Mouse (Mus musculus): ENCODE results near the gene Il18bp. TPM values are rescaled to one million over a fixed set of nuclear protein-coding genes. Genes with fewer than 3 reads are reported as not detected.
A peak's percentile ranks its signal among the peaks of the same experiment; 100 is the strongest.
"Not testable (repeated sequence)": the region's sequence is repeated elsewhere in the genome, so short reads cannot be mapped to it uniquely, and the experiment has no call there.

The Il18bp gene
- 1 to 10 TPM in 3 of 4 experiments, under 1 TPM in 1; 0.82 to 2.7 (median 1.7) TPM for total RNA-seq (2022)

- no peak for DNase-seq (ENCODE audit: low spot score in 2 of 2)
These were observed at the start of gene Il18bp for GRCm38 (mm10) chr7:102018590-102018989. Il18bp (minus strand) TSS chr7:102018690.

GRCm38 (mm10) chr7:102066363-102066762, 47.9 kb upstream of the Il18bp start:
- no peak for DNase-seq (ENCODE audit: low spot score in 2 of 2)

- DNase-seq (ENCODE audit: low spot score in 2 of 2), result peak; percentile 87
These were observed 46.8 kb upstream of the Il18bp start, which contains the start of the genes Rnf121, Xndc1 and Xntrpc for GRCm38 (mm10) chr7:102065046-102065891. Rnf121 (minus strand) TSS chr7:102065469. Xndc1 (plus strand) TSS chr7:102065511. Xntrpc (plus strand) TSS chr7:102065713.

- DNase-seq (ENCODE audit: low spot score in 2 of 2), result peak in 1 of 2 experiments; percentile 3
These were observed 46.2 kb upstream of the Il18bp start for GRCm38 (mm10) chr7:102064655-102065045.

GRCm38 (mm10) chr7:102063891-102064290, 45.4 kb upstream of the Il18bp start:
- DNase-seq (ENCODE audit: low spot score in 2 of 2), result no peak

GRCm38 (mm10) chr7:102062203-102062602, 43.7 kb upstream of the Il18bp start:
- no peak for DNase-seq (ENCODE audit: low spot score in 2 of 2)

- no peak for DNase-seq (ENCODE audit: low spot score in 2 of 2)
These were observed 42.9 kb upstream of the Il18bp start for GRCm38 (mm10) chr7:102061353-102061752.

- DNase-seq (ENCODE audit: low spot score in 2 of 2), result not testable (repeated sequence)
These were observed 30.0 kb upstream of the Il18bp start for GRCm38 (mm10) chr7:102048524-102048923.

- DNase-seq (ENCODE audit: low spot score in 2 of 2), result no peak
These were observed 23.8 kb upstream of the Il18bp start for GRCm38 (mm10) chr7:102042314-102042713.

GRCm38 (mm10) chr7:102037318-102037717, 18.8 kb upstream of the Il18bp start:
- DNase-seq (ENCODE audit: low spot score in 2 of 2), result no peak

GRCm38 (mm10) chr7:102035534-102035933, 17.0 kb upstream of the Il18bp start:
- DNase-seq (ENCODE audit: low spot score in 2 of 2), result no peak

- no peak for DNase-seq (ENCODE audit: low spot score in 2 of 2)
These were observed 16.4 kb upstream of the Il18bp start for GRCm38 (mm10) chr7:102034904-102035303.

- no peak for DNase-seq (ENCODE audit: low spot score in 2 of 2)
These were observed 7.0 kb upstream of the Il18bp start for GRCm38 (mm10) chr7:102025187-102026119.

- DNase-seq (ENCODE audit: low spot score in 2 of 2), result no peak
These were observed 5.3 kb upstream of the Il18bp start for GRCm38 (mm10) chr7:102023821-102024220.

- not testable (repeated sequence) for DNase-seq (ENCODE audit: low spot score in 2 of 2)
These were observed 2.4 kb upstream of the Il18bp start for GRCm38 (mm10) chr7:102020934-102021333.

- DNase-seq (ENCODE audit: low spot score in 2 of 2), result no peak
These were observed 872 bp upstream of the Il18bp start for GRCm38 (mm10) chr7:102019362-102019761.

GRCm38 (mm10) chr7:102018034-102018433, 456 bp downstream of the Il18bp start:
- no peak for DNase-seq (ENCODE audit: low spot score in 2 of 2)

GRCm38 (mm10) chr7:102017452-102017851, 1.0 kb downstream of the Il18bp start:
- peak in 1 of 2 experiments; percentile 25 for DNase-seq (ENCODE audit: low spot score in 2 of 2)

- DNase-seq (ENCODE audit: low spot score in 2 of 2), result no peak
These were observed 1.6 kb downstream of the Il18bp start for GRCm38 (mm10) chr7:102016936-102017335.

- no peak for DNase-seq (ENCODE audit: low spot score in 2 of 2)
These were observed 3.5 kb downstream of the Il18bp start for GRCm38 (mm10) chr7:102014995-102015394.

GRCm38 (mm10) chr7:102013416-102013815, 5.1 kb downstream of the Il18bp start:
- no peak for DNase-seq (ENCODE audit: low spot score in 2 of 2)

- no peak for DNase-seq (ENCODE audit: low spot score in 2 of 2)
These were observed 6.6 kb downstream of the Il18bp start for GRCm38 (mm10) chr7:102011855-102012254.

Measured in gastrocnemius, adult 8-10 months (tissue).